Mouse (Mus musculus) intestine, embryonic 16.5 days (tissue): Measurements from ENCODE around the gene Pcna. TPM values are rescaled to one million over a fixed set of nuclear protein-coding genes. Genes with fewer than 3 reads are reported as not detected.

Experiments used
- ATAC-seq: fragments of 200-750 bp; cut with Nextera tagmentation; 2 replicates; pipeline ENCODE4 v1.8.0; 2017; ENCODE audit warnings: moderate TSS enrichment, moderate library complexity
- H3K27ac ChIP-seq: fragments of 300-500 bp; sonication (generic); 2 replicates; pipeline ENCODE4 v1.5.1; 2014; ENCODE audit warnings: mild to moderate bottlenecking, low read length
- H3K27me3 ChIP-seq: fragments of 300-500 bp; sonication (generic); replicated peaks from 2 replicates; pipeline ENCODE4 v1.6.1; 2014; ENCODE audit warnings: low read length, control low read depth, mixed read lengths; ENCODE audit not compliant: control insufficient read depth, insufficient read depth
- H3K36me3 ChIP-seq: fragments of 300-500 bp; sonication (generic); 2 replicates; pipeline ENCODE4 v1.6.1; 2014; ENCODE audit warnings: low read length, control low read depth; ENCODE audit not compliant: control insufficient read depth, insufficient read depth
- H3K4me1 ChIP-seq: fragments of 300-500 bp; sonication (generic); 2 replicates; pipeline ENCODE4 v1.6.1; 2014; ENCODE audit warnings: low read length, control low read depth, mixed read lengths; ENCODE audit not compliant: control insufficient read depth, insufficient read depth
- H3K4me2 ChIP-seq: fragments of 300-500 bp; sonication (generic); 2 replicates; pipeline ENCODE4 v1.6.1; 2014; ENCODE audit warnings: low read depth, low read length, control low read depth
- H3K4me3 ChIP-seq: fragments of 300-500 bp; sonication (generic); 2 replicates; pipeline ENCODE4 v1.5.1; 2014; ENCODE audit warnings: mild to moderate bottlenecking, low read length
- H3K9ac ChIP-seq: fragments of 300-500 bp; sonication (generic); 2 replicates; pipeline ENCODE4 v1.6.1; 2014; ENCODE audit warnings: low read depth, low read length
- H3K9me3 ChIP-seq: fragments of 300-500 bp; sonication (generic); 2 replicates; pipeline ENCODE4 v1.6.1; 2016; ENCODE audit warnings: low read length, control low read depth; ENCODE audit not compliant: control insufficient read depth
- WGBS: fragments of 180-500 bp; shearing (Covaris S2); extraction: QIAGEN DNeasy Blood & Tissue Kit; methylation state at CpG from one replicate; pipeline ENCODE4 v1.1.7; 2014; 5-methylcytosine and 5-hydroxymethylcytosine counted together
- polyA plus RNA-seq: library from polyadenylated mRNA; unstranded; fragments of >200 nt; fragmentation: Nextera tagmentation; extraction: Ambion mirVana; gene quantifications from 2 replicates; pipeline ENCODE4 v1.2.1, GENCODE M21; 2015

The Pcna gene
- polyA plus RNA-seq, 1 experiment from 2014 or later, result 217 TPM

DNA sequence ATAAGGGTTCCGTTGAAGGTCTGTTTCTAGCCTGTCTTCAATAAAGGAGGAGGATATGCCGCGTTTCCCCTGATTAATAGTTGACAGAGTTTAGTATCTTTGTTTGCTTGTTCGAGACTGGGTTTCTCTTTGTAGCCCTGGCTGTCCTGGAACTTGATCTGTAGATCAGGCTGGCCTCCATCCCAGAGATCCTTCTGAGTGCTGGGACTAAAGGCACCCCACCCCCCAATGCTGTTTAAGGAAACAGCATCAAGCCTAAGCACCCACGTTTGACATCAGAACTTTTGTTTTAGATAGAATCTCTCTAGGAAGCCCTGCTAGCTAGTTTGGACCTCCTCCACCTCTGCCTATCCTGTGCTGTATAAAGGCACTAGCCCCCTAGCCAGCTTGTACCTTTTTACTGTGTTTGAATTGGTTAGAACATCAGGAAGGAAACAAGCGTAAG lies 11.2 kb upstream of the Pcna start:
- Histone ChIP-seq H3K36me3 (no peaks in the 10 kb centered on the region), H3K4me2 (peak overlapping the region; percentile 72), H3K9ac (peak overlapping the region; percentile 86), H3K4me3 (peak overlapping the region; percentile 90), H3K9me3 (no peaks in the 10 kb centered on the region), H3K27me3 (no peaks in the 10 kb centered on the region), H3K27ac (0 out of 2 replicates have a peak overlapping the region, but pooled peaks have one; percentile 74), H3K4me1 (peaks cover 6% of the 10 kb centered on the region; the same call in 1 of the 2 replicates)
- 18% methylated on average over 6 of the region's 6 CpGs for WGBS
- ATAC-seq, result no peak

DNA sequence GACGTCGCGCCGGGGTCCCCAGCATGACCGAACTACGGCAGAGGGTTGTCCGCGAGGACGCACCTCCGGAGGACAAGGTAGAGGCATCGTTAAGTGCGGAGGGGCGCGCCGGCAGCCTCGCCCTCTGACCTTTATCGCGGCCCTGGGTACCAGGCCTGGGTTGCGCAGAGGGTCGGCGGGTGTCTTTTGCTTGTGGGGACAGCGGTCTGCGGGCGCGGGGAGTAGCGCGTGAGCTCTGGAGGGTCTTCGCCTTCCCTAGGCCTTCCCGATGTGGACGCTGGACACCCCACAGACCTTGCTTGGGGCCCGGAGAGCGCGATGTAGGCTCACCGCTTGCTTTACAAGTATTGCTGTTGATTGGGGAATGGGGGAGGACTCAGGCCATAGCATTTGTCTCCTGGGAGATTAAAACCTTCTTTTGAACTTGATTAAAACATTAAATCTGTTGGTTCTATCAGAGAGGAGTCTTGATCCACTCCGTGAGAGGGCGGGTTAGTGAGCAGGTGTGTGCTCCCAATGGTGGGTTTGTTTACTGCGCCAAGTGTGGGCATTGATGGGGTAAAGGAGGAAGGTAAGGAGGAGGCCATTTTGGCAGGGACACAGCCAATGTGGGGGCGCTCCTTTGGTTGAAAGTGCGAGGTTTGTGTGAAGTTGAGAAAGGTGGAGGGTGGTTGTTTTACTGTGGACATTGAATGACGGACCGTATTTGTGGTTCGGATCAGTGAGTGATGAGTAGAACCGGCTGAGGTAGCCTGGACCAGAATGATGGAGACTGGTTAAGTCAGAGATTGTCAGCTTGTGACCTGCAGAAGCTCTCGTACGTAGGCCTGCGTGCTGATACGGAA lies 10.5 kb upstream of the Pcna start:
- peak; percentile 22 for ATAC-seq
- WGBS, result 1% methylated on average over 39 of the region's 47 CpGs
- H3K9me3 ChIP-seq, result no peaks in the 10 kb centered on the region

GRCm38 (mm10) chr2:132262879-132263398 lies 9.8 kb upstream of the Pcna start, which contains the start of gene Cds2:
Cds2 (plus strand) TSS chr2:132263148.
- Histone ChIP-seq H3K9ac (peak within 1 kb of the TSS; percentile 86), H3K27ac (peak within 1 kb of the TSS; percentile 74), H3K4me1 (peaks cover 6% of the 10 kb centered on the region; the same call in 1 of the 2 replicates), H3K36me3 (no peaks in the 10 kb centered on the region), H3K4me3 (peak within 1 kb of the TSS; percentile 90), H3K4me2 (peak within 1 kb of the TSS; percentile 72), H3K27me3 (no peaks in the 10 kb centered on the region), H3K9me3 (no peaks in the 10 kb centered on the region)
- peak; percentile 99 for ATAC-seq
- under 1% methylated on average over 49 of the region's 49 CpGs for WGBS

More for the DNA sequence above, 10.5 kb upstream of the Pcna start:
- Histone ChIP-seq H3K4me2 (peak overlapping the region; percentile 72), H3K27me3 (no peaks in the 10 kb centered on the region), H3K4me1 (peaks cover 6% of the 10 kb centered on the region; the same call in 1 of the 2 replicates), H3K9ac (peak overlapping the region; percentile 86), H3K36me3 (no peaks in the 10 kb centered on the region), H3K4me3 (peak overlapping the region; percentile 90), H3K27ac (peak overlapping the region; percentile 74)

DNA sequence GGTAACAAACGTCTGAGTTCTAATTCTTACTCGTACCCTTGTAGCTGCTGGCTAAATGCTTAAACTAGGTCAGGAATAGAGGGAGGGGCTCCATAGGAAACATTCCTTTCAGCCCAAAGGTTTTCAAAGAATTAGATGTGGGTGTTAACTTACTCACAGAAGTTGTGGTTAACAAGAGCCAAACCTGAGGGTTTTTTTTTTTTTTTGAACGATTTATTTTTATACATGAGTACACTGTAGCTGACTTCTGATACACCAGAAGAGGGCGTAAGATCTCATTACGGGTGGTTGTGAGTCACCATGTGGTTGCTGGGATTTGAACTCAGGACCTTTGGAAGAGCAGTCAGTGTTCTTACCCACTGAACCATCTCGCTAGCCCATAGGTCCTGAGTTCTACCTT lies 9.1 kb upstream of the Pcna start:
- H3K27me3 ChIP-seq, result no peaks in the 10 kb centered on the region
- ATAC-seq, result no peak
- peaks cover 6% of the 10 kb centered on the region; the same call in 1 of the 2 replicates for H3K4me1 ChIP-seq
- no peak overlapping the region for H3K4me2 ChIP-seq
- no peak overlapping the region for H3K9ac ChIP-seq
- H3K9me3 ChIP-seq, result no peaks in the 10 kb centered on the region
- H3K27ac ChIP-seq, result no peak overlapping the region
- H3K36me3 ChIP-seq, result no peaks in the 10 kb centered on the region
- 73% methylated on average over 6 of the region's 6 CpGs for WGBS
- H3K4me3 ChIP-seq, result no peak overlapping the region

DNA sequence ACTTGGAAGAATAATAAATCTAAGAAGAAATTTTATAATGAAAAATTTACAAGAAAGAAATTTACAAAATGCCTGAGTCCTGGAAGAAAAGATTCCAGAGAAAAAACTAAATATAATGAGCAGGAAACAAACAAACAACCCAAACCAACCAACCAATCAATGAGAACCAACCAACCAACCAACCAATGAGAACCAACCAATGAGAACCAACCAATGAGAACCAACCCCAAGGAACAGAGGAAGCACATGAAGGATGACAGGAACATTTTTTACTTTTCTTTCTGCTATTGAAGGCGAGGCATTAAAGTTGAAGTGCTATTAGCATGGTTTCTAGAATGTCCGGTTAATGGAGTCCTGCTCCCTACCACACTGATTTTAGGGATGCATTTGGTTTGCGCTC lies 7.5 kb upstream of the Pcna start:
- no peak for ATAC-seq
- peaks cover 6% of the 10 kb centered on the region; the same call in 1 of the 2 replicates for H3K4me1 ChIP-seq
- H3K27me3 ChIP-seq, result no peaks in the 10 kb centered on the region
- H3K9ac ChIP-seq, result no peak overlapping the region
- WGBS, result 91% methylated on average over 3 of the region's 3 CpGs
- H3K4me3 ChIP-seq, result no peak overlapping the region
- no peaks in the 10 kb centered on the region for H3K9me3 ChIP-seq
- H3K27ac ChIP-seq, result no peak overlapping the region
- no peak overlapping the region for H3K4me2 ChIP-seq
- H3K36me3 ChIP-seq, result no peaks in the 10 kb centered on the region

DNA sequence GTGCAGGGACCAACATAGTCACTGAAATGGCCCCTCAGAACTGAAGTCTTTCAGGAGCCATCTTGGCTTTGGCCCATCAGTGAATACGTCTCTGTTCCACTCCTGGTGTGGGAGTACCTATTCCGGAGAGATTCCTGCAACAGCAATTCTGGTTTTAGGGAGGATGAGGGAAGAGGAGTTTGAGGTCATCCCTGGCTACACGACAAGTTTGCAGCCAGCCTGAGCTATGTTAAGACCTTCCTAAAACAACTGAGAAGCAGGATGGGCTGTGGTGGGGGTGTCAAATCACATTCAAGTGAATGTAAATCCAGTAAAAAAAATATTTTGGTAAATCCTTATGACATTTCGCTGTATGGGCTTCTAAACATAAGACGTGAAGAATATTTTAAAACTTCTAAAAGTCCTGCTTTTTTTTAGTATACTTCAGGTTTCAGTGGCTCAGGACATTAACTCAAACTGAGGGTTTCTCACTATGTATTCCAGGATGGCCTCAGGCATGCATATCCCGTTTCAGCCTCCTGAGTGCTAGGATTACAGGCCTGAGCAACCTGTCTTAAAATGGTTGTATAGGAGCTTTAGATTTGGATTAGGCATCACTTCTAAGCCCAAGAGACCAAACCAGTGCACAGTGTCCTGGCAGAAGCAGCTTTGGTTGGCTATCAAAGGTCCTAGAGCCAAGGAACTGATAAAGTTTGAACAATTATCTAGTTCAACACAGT lies 4.4 kb upstream of the Pcna start:
- Histone ChIP-seq H3K9me3 (no peaks in the 10 kb centered on the region), H3K4me2 (no peak overlapping the region), H3K4me3 (no peak overlapping the region), H3K4me1 (no peaks in the 10 kb centered on the region), H3K27me3 (no peaks in the 10 kb centered on the region), H3K36me3 (no peaks in the 10 kb centered on the region), H3K9ac (no peak overlapping the region), H3K27ac (no peak overlapping the region)
- no peak for ATAC-seq
- WGBS, result 92% methylated on average over 6 of the region's 6 CpGs

DNA sequence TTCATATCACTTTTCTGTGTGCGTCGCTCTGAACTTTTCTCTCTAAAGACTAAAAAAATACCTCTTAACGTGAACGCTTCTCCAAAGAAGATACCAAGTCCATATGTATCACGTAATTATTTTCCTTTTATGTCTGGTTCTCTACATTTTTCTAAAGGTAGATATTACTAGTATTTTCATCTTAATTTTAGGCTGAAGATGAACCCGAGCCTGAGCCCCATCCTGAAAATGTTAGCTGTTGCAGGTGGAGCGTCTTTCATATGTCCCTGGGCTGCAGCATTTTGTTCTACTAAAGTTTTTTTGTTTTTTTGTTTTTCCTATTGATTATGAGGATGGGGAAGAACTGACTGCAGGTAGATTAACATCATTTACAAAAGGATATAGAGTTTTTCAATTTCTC lies 489 bp upstream of the Pcna start:
- ATAC-seq, result no peak
- Histone ChIP-seq H3K4me1 (peaks cover 5% of the 10 kb centered on the region; the same call in 1 of the 2 replicates), H3K4me3 (peak overlapping the region; percentile 67), H3K27ac (peak overlapping the region; percentile 58), H3K36me3 (no peaks in the 10 kb centered on the region), H3K4me2 (peak overlapping the region; percentile 49), H3K27me3 (no peaks in the 10 kb centered on the region), H3K9me3 (no peaks in the 10 kb centered on the region), H3K9ac (peak overlapping the region; percentile 59)
- WGBS, result under 1% methylated on average over 7 of the region's 7 CpGs

- Histone ChIP-seq H3K36me3 (peaks cover 3% of the 10 kb centered on the region; the same call in 1 of the 2 replicates), H3K4me2 (peak overlapping the region; percentile 59), H3K9ac (peak overlapping the region; percentile 64), H3K4me1 (peaks cover 10% of the 10 kb centered on the region), H3K27me3 (no peaks in the 10 kb centered on the region), H3K9me3 (no peaks in the 10 kb centered on the region), H3K27ac (no peak overlapping the region), H3K4me3 (peak overlapping the region; percentile 67)
- ATAC-seq, result no peak
- WGBS, result 6% methylated on average over 8 of the region's 8 CpGs
Measured at GRCm38 (mm10) chr2:132251911-132252310, 1.2 kb downstream of the Pcna start.
